Mouse (Mus musculus) spleen, postnatal 14 days (tissue): ENCODE results near the gene Ikzf3.

Experiments used
- DNase-seq, 2 experiments: peaks; one replicate each; pipeline ENCODE4 v3.0.0; 2021 to 2022; ENCODE audit warnings: low spot score in 2 of 2

Ikzf3 gene

DNA sequence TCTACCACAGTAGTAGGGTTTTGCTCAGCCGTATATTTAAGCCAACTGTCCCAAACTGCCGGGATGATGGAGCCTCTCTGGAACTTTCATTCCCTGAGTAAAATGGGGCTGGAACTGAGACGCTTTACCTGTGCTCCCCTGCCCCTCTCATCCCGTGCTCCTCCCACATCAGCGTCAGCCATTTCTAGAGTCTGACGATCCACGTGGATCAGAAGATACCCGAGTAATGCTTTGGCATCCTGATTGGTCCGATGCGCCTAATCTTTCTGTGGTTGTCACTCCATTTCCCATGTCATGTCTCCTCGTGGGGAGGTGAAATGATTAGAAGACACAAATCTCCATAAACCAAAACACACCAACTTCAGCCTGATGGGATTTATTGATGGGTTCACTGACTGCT is 70.9 kb downstream of the Ikzf3 start:
- DNase-seq = no peak

DNA sequence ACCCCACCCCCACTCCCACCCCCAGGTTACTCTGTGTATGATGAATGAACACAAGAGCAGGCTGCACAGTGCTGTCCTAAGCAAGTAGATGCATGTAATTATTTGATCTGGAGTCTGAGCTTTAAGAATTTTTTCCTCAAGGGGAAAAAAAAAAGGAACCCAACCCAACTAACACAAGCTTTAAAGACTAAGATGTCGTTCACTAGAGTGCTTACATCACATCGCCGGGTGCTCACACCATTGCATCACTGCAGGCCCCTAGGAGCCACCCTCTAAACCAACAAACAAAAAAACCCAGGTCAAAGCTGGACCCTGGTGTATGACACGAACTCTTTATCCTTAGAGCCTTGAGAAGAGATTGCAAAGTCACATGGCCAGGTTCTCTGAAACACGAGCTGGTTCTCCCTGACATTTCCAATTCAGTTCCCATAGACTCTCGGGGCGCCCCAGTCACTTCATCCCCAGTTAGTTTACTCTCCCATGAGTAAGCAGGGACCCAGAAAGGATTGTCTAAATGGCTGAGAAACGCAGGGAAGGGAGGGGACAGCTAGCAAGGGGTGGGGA is 71.8 kb downstream of the Ikzf3 start:
- no peak for DNase-seq

DNA sequence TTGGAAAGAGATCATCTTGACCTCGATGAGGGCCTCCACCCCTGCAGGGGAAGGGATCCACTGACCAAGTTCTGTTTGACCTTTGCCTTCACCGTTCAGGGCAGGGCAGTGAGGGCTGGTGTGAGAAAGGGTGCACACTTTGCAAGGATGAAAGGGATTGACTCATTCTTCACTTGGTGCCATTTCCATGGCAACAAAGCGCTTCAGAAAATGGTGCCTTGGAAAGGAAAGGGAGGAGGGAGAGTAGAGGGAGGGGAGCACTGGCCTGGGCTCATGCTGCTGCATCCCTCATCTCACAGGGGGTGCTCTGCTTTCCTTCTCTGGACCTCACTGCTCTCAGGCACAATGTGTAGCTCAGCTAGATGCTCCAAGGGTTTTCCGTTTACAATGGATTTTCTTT is 73.1 kb downstream of the Ikzf3 start:
- DNase-seq = no peak

DNA sequence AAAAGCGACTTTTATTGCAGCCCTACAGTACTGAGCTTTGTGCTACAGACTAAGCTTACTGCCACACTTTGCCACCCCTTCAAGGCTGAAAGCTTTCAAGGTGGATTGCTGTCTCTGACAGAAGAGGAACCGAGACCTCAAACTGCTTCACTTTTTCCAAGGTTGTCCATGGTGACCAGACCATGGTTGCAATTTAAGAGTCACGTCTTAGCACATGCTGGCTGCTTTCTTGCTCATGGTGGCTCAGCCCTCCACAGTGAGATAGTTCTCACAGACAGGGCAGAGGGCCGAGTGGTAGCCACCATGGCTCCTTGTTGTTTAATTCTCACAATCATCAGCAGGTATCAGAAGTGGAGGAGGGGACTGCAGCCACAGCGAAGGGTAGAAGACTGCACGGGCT is 75.0 kb downstream of the Ikzf3 start:
- no peak for DNase-seq

DNA sequence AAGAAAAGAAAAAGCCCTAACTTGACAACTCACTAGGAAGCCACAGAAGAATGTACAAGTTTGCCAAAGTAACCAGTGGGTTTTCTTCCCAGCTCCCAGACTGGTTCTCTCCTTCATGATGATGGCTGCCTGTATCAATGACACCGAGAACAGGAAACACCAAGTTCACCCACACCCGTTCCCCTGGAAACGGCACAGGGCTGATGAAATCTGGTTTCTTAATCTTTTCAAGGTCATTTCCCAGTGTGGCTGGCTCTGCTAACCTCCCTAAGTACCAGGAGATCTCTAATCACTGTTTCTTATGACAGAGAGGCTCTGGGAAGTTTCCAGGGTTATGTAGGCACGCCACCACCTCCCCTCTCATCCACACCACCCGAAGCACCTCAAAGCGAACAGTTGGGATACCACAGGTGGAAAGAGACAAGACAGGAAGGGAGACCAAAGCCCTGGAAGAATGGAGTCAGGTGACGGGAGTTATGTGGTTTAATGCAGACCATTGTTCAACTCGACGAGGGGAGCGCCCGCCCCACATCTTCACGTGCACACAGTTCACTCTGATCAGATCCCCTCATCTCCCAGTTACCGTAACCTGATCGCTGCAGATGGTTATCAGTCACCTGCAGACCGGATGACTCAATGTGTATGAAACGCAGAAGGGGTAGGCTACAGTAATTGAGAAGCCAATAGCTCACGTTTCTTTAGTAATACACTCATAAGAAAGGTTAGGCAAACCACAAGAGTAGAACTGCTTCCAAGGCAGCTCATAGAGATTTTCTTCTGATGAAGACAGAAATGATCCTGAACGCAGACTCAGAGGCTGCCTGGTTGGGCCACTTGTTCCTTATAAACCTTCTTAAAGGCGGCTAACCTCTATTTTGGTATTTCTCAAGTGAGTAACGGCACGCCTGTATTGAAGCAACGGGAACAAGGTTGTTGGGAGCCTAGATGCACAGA is 75.8 kb downstream of the Ikzf3 start:
- no peak for DNase-seq

DNA sequence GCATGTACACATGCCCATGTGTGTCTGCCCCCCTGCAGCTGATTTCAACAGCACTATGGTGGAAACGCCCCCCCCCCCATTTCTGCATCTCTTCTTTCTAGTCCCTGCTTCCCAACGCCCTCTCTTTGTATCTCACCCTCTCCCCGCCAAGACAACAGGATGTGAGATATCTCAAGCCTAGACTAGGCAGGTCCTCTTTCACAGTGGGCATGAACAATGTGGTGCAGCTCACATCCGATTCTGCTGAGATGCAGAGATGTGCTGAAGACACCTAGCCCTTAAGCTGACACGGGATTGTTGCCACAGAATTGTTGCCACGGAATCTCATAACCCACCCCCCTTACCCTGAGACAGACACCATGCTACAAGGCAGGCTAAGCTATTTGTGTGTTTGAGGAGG is 81.3 kb downstream of the Ikzf3 start:
- DNase-seq = no peak

DNA sequence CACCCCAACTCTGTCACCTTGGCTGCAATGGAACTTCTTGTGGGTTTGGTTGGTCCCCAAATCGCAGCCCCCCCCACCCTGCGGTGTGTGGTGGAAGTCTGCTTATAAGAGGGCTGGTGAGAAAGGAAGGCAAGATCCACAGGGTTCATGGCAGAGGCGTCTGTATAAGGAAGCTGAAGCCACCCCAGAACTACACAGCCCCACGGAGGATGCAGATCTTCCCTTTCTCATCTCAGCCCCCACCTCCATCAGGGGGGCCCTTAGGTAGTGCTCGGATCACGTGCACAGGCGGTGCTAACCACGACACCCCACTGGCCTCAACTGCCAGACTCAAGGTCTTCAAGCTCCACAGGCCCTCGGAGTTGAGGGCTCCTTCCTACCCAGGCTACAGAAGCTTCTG is 81.9 kb downstream of the Ikzf3 start:
- no peak for DNase-seq

DNA sequence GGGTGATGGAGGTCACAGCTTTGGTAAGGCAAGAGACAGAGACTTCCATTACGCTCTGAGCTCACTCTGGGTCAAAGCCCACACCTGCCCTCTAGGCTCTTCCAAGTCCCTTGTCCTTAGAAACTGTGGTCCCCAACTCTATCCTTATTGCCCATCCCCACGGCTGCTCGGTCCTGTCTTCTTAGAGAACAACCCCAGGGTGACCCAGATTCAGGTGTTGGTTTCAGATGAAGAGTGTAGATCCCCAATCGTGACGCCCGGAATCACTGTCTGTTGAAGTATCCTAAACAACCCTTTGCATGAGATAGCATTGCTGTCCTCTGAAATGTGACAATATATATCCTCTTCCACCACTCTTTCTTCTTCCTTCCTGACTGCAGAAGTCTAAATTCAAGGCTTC is 83.6 kb downstream of the Ikzf3 start:
- no peak for DNase-seq

DNA sequence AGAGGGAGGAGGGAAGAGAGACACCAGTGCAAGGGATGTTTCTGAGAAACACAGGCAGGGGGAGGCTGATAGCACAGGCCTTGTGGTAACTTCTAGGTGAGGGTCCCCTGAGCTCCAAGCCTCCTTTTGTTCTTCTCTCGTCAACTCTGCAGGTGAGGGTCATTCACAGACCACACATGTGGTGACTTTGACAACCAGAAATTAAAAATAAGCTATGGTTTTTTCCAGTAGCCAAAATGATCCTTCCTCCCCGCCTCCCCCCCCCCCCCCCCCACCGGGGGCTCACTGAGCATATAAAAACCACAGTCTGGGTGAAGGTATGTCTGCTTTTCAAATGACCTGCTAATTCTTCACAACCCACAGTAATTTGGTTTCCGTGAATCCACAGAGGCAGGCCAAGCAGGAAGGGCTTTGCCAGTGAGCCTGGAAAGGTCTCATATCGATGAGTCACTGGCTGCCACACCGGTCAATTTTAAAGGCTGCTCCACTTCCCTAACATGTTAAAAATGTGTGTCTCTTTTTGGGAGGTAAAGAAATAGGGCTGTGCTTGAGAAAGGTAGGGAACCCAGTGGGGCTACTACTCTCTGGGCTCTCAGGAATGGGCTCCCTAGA is 84.6 kb downstream of the Ikzf3 start:
- DNase-seq = no peak

DNA sequence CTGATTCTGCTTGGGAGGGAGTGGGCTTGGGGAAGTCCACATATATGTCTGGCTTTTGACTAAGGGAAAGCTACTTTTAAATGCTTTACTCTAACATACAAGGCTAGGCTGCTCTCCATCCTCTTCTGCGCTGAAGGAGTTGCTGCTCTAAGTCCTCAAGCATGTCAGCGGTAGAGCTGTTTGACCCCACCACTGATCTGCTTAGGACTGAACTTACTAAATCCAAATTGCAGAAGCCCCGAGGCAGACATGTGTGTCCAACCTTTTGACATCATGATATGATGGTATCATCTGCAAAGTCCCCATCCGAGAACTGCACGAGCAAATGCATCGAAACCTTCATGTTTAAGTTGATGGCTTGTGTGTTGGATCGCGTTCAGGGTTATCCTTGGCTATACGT is 86.0 kb downstream of the Ikzf3 start:
- no peak for DNase-seq

DNA sequence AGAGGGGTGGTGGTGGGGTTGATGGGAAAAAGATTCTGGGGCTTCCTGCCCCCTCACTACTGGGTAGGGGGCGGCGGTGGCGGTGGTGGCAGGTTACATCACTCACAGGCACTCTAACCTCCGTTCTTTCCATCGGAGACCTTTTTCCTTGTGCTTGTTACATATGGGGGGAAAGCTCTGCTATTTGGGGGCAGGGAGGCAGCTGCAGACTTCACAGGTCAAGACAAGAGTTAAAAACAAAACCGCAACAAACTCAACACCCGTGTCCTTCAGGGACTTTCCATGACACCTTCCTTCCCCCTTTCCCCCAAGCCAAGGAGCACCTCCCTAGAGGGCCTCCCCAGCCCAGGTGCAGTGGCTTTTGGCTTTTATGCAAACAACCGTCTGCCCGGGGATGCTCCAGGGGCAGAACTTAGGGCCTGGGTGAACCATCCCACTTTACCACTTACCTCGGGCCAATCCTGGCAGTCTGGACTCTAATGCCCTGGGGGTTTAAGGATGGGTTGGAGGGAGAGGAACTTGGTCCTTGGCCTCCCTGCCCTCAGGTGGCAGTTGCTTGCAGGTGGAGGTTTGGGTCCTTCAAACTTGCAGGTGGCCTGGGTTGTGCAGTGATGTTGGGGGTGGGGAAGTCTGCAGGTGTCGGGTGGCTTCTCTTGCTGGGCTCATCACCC is 86.6 kb downstream of the Ikzf3 start:
- DNase-seq = peak; percentile 34 to 53

DNA sequence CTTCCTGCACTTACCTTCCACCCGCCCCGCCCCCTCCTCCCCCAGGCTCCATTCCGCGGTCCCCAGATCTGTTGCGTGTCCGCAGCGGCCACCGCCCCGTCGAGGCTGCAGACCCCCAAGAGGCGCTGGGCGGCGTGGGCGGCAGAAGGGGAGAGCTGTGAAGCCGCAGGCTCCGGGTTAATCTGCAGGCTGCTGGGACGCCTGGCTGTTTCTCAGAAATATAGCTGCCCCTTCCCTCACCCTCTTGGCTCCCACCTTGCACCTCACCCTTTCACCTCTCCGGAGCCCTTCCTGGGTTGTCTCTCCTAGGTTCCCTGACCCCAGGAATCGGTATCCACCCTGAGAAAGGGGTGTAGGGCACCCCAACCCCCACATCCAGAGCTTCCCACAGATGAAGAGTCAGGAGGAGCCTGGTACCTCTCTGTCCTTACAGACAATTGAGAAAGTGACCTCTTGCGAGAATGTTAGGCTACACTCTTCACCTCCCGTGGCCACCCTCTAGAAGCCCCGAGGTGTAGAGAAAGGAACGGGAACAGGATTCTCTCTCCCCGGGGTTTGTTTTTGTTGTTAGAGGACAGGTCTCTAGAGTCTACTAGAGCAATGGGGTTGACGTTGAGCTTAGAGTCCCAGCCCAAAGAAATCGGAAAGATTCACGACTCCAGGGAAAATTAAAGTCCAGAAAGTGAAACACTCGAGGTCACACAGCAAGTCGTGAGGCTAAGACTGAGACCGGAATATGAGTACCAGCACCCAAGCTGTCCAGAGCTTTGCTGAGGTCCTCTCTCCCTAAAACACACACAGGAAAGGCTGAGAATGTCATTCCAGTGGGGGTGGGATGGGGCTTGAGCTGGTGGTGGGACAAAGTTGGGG is 87.5 kb downstream of the Ikzf3 start:
- no peak for DNase-seq

DNA sequence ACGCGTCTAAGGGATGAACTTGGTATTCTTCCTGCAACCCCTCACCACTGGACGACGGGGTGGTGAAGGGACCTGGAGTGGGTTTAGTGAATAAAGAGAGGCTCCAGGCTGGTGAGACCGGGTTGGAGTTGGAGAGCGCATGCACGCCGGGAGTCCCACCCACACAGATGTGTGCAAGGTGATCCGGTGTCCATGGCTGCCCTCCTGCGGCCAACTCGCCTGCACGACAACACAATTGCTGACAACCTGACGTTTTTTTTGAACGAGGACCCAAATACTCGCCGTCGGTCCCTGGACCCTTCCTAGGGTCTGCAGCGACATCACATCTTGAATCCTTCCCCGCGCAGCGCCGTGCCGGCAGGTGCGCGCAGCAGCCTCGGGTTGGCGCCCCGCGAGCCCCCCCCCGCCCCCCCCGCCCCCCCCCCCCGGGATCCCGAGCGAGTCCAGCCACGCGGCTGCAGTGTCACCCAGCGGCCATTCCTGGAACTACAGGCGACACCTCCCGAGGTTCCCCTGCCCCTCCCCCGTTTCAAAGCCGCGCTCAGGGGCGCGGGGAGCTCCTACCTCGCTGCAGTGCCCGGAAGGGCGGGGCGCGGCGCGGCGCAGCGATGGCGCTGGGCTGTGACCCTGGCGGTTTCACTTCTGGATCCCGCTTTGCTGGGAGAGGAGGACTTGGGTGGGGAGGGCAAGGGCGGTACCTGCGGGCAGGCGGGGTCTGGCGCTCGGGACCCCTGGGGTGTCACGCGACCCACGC is 88.3 kb downstream of the Ikzf3 start:
- DNase-seq = peak; percentile 92 to 94

DNA sequence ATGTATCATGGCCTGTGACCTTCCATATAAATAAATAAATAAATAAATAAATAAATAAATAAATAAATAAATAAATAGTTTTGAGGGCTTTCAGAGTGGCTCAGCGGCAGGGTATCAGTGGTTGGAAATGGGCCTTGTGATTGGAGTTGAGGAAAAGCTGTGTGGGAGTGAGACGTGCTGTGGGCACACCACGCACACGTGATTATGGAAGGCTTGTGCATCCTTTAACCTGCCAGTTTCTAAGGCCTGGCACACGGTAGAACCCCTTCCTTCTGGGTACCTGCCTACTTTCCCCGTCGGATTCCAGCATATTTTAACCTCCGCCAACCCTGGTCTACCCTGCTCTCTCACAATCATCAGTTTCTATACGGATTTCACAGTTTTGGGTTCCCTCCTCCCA is 88.9 kb downstream of the Ikzf3 start:
- DNase-seq = no peak

DNA sequence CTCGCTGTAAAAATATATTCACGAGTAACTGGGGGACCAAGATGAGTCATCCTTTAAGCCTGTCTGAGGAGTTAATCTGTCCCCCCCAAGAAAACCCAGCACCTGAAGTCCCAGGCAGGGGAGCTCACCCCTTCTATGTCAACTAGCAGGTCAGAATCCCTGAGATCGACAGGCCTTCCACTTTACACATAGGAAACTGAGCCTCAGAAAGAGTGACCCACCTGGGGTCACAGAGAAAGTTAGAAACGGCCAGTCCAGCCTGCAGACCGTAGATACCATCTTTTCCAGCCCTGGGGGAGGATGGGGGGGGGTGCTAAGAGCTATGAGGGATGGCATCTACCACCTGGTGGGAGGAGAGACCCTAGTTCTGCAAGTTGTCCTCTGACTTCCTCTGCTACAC is 89.3 kb downstream of the Ikzf3 start:
- DNase-seq = no peak

DNA sequence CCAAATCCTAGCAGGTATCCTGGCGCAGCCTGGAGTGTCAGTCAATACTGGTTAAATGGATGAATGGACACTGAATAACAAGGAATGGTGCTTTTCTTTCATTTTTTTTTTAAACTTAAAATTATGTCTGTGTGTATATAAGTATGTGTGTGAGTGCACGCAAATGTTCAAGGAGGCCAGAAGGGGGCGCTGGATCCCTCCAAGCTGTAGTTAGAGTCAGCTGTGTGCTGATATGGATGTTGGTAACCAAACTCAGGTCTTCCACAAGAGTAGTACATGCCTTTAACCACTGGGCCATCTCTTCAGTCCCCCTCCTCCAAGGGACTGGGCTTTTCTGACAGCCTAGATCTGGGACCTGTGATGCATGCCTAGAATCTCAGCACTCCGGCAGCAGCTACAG is 90.3 kb downstream of the Ikzf3 start:
- no peak for DNase-seq

DNA sequence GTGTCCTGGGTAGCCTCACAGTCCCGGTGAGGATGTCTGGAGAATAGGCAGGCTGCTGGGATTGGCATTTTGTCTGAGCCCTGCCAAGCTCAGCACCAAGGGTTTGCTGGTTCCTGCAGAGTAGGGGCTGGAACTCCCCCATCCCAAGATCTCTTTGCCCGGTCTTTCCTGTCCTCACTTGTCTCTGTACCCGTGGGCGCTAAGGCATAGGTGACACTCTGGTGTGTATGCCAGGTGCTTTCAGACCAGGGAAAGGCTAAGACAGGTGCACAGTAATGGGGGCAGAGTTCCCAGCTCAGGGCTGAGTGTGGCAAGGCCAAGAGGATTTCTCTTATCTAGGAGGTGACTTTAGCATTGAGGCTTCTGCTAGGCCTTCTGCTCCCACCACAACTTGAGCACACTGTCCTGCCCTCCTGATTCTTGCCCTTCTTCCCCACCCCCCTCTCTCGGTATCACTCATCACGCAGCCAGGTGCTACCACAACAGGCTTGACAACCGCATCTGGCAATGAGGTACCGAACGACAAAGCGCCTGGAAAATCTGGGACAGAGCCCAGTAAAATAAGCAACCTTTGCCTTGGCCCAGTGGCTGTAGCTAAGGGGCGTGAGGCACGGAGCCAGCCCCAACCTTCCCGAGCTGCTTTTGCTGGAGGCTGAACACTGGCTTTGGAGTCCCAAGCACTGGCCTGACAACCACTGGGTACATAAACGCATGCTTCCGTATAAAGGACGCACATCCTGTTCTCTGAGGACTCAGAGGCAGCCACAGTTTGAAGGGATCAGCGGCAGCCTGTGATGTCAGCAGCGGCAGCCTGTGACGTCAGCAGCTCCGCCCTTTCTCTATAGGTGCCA is 95.7 kb downstream of the Ikzf3 start:
- no peak for DNase-seq

DNA sequence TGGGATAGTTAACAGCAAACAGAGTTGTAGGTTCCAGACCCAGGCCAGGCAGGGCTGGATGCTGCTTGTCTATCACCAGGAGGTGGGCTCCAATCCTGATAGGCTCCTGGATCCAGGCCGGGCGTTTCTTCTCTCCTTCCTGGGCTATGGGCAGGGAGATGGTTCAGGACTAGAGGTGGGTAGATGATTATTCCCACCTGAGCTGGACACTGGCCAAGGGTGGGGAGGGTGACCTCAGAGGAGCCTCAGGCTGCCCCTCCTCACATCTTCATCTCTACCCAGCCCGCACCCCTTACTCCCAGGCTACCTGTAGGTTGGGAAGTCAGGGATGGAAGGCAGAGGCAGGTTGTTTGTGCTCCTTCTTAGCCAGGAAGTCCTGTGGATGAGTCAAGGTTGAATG is 96.4 kb downstream of the Ikzf3 start:
- DNase-seq = no peak

DNA sequence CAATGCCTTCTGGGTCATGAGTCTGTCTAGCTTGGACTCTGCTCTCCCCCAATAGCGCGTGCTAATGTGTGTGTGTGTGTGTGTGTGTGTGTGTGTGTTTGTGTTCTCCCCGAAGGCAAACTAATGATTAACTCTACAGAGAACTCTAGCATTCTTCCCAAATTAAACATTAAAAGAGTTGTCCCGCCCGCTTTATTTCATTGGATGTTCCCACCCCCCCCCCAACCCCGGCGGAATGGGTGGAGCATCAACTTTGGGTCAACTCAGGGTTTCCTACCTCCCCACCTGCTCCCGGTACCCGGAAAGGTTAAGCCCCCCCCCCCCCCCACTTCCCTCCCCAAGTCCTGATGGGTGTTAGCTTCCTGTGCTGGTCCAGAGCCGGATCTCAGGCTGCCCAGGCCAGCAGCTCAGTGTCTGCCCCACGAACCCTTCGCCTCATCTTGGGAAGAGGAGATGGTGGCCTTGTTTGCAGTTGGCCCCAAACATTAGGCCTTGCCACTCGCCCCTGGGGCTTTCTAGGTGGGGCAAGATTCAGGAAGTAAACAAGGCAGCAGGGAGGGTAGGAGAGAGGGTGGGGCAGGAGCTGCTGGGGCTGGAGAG is 97.5 kb downstream of the Ikzf3 start:
- no peak for DNase-seq

DNA sequence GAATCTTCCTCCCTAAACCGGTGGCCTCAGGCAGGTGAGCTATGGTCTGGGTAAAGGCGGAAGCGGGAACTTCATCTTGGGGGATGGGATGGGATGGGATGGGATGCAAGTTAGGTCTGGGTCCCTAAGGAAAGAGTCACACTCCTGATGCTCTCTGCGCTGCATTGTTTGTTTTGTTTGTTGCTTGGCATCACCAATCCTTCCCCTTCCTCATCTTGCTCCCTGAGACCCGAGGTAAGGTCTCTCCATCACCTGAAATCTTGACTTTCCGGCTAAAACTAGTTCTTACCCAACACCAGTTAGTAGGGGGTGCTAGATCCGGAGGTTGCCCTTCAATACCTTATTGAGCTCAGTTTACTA is 98.4 kb downstream of the Ikzf3 start:
- DNase-seq = no peak
